Mouse (Mus musculus) G1E (cell line): ENCODE measurements around the gene Dlx5. TPM values are rescaled to one million over a fixed set of nuclear protein-coding genes. Genes with fewer than 3 reads are reported as not detected.

Experiments
- ATAC-seq: 2 replicates; pipeline ENCODE4 v1.8.0; 2016; ENCODE audit warnings: mild to moderate bottlenecking; ENCODE audit not compliant: insufficient number of reproducible peaks, poor library complexity, low FRiP score, severe bottlenecking; ENCODE audit errors: extremely low read depth
- DNase-seq: peaks from one replicate; pipeline ENCODE4 v3.0.0; 2012; ENCODE audit warnings: low spot score
- H3K27me3 ChIP-seq: 2 replicates; pipeline ENCODE4 v1.6.1; 2012; ENCODE audit warnings: mild to moderate bottlenecking, low read length, inconsistent platforms; ENCODE audit not compliant: insufficient read depth
- H3K36me3 ChIP-seq: replicated peaks from 2 replicates; pipeline ENCODE3; 2012; ENCODE audit warnings: mild to moderate bottlenecking, inconsistent platforms
- H3K4me1 ChIP-seq: 2 replicates; pipeline ENCODE4 v1.6.1; 2012; ENCODE audit warnings: low read depth, low read length, inconsistent platforms, mixed read lengths; ENCODE audit not compliant: insufficient read depth
- H3K4me3 ChIP-seq: 2 replicates; pipeline ENCODE4 v1.5.1; 2012; ENCODE audit warnings: low read depth, mild to moderate bottlenecking, inconsistent platforms, low read length, moderate library complexity, mixed read lengths
- H3K9me3 ChIP-seq: replicated peaks from 2 replicates; pipeline ENCODE4 v1.6.1; 2012; ENCODE audit warnings: inconsistent platforms
- CTCF ChIP-seq: IDR thresholded peaks from 2 replicates; pipeline ENCODE4 v1.5.1; 2012; ENCODE audit warnings: low read depth, low read length, inconsistent platforms, mixed read lengths
- GATA1 ChIP-seq: IDR thresholded peaks from 2 replicates; pipeline ENCODE4 v1.6.1; 2012; ENCODE audit warnings: borderline replicate concordance, low read length, inconsistent platforms, mixed read lengths
- GATA2 ChIP-seq: IDR thresholded peaks from 2 replicates; pipeline ENCODE4 v1.6.1; 2012; ENCODE audit warnings: low read depth, low read length, inconsistent platforms, borderline replicate concordance
- POLR2AphosphoS5 ChIP-seq: IDR thresholded peaks from 2 replicates; pipeline ENCODE4 v1.6.1; 2012; ENCODE audit warnings: low read depth, low read length, inconsistent platforms; ENCODE audit not compliant: insufficient replicate concordance
- TAL1 ChIP-seq: conservative IDR thresholded peaks from 2 replicates; pipeline ENCODE4 v1.6.1; 2012; ENCODE audit warnings: low read depth, low read length, inconsistent platforms, mixed read lengths
- polyA plus RNA-seq: library from polyadenylated mRNA; stranded (reverse); fragments of >175 nt; gene quantifications from 2 replicates; pipeline ENCODE4 v1.2.3, GENCODE M21; 2012
- total RNA-seq, 2 experiments: library from RNA; stranded (forward) in 1 of 2; stranded (reverse) in 1 of 2; fragments of 200-1000 nt in 1 of 2; fragments of >200 nt in 1 of 2; fragmentation: Nextera tagmentation in 1 of 2; gene quantifications; 2 replicates each; pipeline ENCODE4 v1.2.3; 2014 to 2017

Gene Dlx5
- total and polyA plus RNA-seq, 3 experiments: not detected

DNA sequence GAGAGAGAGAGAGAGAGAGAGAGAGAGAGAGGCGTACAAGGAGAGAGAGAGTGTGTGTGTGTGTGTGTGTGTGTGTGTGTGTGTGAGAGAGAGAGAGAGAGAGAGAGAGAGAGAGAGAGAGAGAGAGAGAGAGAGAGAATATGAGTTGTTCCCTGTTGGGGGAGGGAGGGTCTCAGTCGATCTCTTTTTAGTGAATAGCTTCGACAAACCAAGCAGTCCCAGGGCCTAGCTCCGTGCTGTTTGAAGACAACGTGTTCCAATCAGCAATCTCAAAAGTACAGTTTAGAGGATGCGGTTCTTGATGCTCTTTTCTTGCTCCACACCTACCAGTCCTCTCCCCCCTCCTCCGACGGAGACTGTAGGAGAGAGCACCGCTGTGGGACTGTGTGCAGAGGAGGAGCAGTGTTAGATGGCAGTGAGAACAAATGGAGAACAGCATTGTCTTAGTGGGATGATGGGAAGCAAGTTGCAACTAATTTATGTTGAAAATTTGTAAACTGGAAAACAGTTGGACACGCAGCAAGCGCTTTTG lies 447 bp upstream of the Dlx5 start:
- no peaks in the 10 kb centered on the region for H3K4me1 ChIP-seq
- H3K36me3 ChIP-seq: no peaks in the 10 kb centered on the region
- ATAC-seq (no peak), DNase-seq (no peak)
- TF ChIP-seq CTCF (no peak), GATA2 (no peak), GATA1 (no peak), TAL1 (no peak), POLR2AphosphoS5 (no peak)
- peaks cover 38% of the 10 kb centered on the region for H3K27me3 ChIP-seq
- no peak overlapping the region for H3K4me3 ChIP-seq
- no peaks in the 10 kb centered on the region for H3K9me3 ChIP-seq

DNA sequence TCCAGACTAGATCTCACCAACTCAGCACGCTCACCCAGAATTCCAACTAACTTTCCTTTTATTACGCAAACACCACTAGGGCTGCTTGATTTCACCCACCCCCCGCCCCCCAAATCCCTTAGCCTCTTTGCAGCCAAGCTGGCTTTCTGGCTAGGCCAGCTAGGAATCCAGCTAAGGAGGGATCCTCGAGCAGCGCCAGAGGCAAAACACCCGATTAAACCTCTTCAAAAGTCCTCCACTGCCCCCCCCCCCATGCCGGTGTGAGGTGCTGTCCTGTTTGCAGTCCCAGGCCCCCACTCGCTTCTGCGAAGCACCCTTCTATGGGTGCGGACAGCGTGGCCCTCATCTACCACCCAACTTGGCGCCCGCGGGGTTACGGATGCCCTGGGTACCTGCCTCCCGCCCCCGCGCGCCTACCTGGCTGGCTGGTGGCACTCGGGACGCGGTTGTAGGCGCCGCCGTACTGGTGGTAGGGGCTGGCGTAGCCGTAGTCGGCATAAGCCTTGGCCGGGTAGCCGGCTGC lies 709 bp downstream of the Dlx5 start:
- ATAC-seq (no peak), DNase-seq (no peak)
- Histone ChIP-seq H3K9me3 (no peaks in the 10 kb centered on the region), H3K27me3 (peaks cover 45% of the 10 kb centered on the region), H3K36me3 (no peaks in the 10 kb centered on the region), H3K4me3 (no peak overlapping the region), H3K4me1 (no peaks in the 10 kb centered on the region)
- no peak for TF ChIP-seq GATA1
- no peak for TF ChIP-seq TAL1
- TF ChIP-seq POLR2AphosphoS5: no peak
- no peak for TF ChIP-seq GATA2
- no peak for TF ChIP-seq CTCF

DNA sequence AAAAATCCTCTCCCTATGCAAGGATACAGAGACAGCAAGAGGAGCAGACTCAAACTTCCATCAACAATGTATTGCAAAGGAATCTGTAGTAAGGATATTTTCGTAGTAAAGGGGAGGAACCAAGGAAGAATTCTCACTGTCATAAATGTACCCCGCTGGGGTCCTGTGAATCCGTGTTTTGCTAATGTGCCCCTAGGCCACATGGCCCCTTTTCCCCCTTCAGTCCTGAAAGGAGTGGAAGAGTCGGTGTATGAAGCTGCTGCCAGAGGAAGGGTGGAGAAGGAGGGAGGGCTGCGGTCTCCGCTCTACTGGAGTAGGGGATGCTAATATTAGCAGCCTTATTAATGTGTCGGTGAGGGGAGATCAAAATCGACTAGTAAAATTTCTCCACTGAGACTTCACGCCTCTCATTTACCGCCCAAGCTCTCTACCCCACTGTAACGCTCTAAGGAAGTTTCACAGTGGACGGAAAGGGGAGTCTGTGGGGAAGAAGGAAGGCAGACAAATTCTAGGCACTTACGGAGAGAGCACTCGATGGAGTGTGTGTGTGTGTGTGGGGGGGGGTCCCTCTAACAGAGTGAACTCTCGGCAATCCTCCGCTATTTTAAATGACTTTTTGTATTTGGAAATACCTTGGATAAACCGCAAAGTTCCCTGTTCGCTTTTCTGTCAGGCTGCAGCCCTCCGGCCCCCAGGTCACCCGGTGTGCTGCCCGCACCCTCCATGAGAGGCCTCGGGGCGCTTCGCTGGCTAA lies 1.3 kb downstream of the Dlx5 start:
- DNase-seq (no peak), ATAC-seq (no peak)
- TF ChIP-seq GATA1: no peak
- TF ChIP-seq POLR2AphosphoS5: no peak
- no peak for TF ChIP-seq GATA2
- no peak for TF ChIP-seq TAL1
- no peak for TF ChIP-seq CTCF
- Histone ChIP-seq H3K27me3 (peaks cover 52% of the 10 kb centered on the region), H3K9me3 (no peaks in the 10 kb centered on the region), H3K4me3 (no peak overlapping the region), H3K36me3 (no peaks in the 10 kb centered on the region), H3K4me1 (no peaks in the 10 kb centered on the region)

DNA sequence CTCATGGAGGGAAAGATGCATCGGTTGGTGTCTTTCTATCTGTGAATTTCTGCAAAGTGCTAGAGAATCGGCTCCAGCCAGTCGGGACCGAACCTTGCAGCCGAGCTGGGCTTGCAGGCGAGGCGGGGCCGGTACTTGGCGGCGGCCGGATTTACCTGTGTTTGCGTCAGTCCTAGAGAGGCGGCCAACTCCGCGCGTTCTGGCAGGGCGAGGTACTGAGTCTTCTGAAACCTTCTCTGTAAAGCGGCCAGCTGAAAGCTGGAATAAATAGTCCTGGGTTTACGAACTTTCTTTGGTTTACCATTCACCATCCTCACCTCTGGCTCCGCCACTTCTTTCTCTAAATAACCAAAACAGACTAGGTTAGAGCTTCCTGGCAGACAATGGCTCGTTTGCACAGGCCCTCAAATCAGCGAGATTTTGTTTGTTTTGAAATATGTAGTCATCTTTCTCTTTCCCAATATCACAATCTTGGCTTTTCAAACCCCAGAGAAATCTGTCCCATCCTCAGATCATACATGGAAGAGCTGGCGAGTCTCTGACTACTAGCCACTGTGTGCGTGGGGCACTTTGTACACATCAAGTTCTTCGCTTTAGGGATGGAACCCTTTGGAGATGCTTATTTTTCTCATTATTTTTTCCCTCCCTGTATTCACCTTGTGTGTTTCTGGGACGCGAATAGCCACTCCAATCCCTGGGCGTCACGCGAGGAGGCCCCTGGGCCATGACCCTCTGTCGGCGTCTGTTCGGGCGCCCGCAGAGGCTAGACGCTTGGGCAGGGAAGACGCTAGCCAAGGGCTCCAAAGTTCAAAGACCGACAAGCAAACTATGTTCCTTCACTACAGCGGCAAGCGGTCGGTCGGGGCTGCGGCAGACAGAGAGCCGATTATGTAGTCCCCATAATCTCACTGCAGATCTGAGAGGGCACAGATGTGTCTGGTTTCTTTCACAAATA lies 2.2 kb downstream of the Dlx5 start:
- TF ChIP-seq TAL1: no peak
- TF ChIP-seq GATA2: no peak
- no peak for TF ChIP-seq POLR2AphosphoS5
- no peak for TF ChIP-seq GATA1
- no peak for TF ChIP-seq CTCF

DNA sequence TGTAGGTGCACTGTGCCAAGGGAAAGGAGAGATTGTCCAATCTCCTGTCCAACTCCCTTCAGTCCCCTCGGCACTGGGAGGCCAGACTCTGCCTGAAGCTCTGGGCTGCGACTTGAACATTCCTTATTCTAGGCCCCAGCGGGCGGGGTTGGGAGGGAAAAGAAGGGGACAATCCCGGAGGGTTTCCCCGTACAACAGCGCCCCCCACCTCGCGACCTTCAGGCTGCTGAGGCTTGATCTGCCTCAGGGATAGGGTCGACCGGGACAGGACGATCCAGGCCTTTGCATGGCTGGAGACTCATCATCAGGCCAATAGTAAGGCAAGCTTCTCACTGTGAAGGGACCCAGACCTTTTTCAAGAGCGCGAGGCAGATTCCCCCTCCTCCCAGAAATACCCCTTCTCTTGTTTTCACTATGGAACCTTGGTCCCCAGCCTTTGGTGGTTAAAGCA lies 3.0 kb downstream of the Dlx5 start:
- TF ChIP-seq POLR2AphosphoS5 (no peak), GATA2 (no peak), CTCF (no peak), TAL1 (no peak), GATA1 (no peak)
- H3K9me3 ChIP-seq: no peaks in the 10 kb centered on the region
- no peak for ATAC-seq
- no peak for DNase-seq
- no peaks in the 10 kb centered on the region for H3K36me3 ChIP-seq
- peaks cover 68% of the 10 kb centered on the region for H3K27me3 ChIP-seq
- H3K4me1 ChIP-seq: no peaks in the 10 kb centered on the region
- H3K4me3 ChIP-seq: no peak overlapping the region

More for the DNA sequence above, 2.2 kb downstream of the Dlx5 start:
- no peak overlapping the region for H3K4me3 ChIP-seq
- H3K27me3 ChIP-seq: peaks cover 60% of the 10 kb centered on the region
- no peaks in the 10 kb centered on the region for H3K4me1 ChIP-seq
- ATAC-seq (no peak), DNase-seq (no peak)
- no peaks in the 10 kb centered on the region for H3K36me3 ChIP-seq
- H3K9me3 ChIP-seq: no peaks in the 10 kb centered on the region
